Mouse (Mus musculus) E14TG2a.4 (cell line): ENCODE data around the gene Cuedc2.
A peak's percentile ranks its signal among the peaks of the same experiment; 100 is the strongest.

Experiments
- H3K27me3 ChIP-seq: 2 replicates; pipeline ENCODE4 v1.6.1; 2014; ENCODE audit warnings: low read length, control low read depth; ENCODE audit not compliant: insufficient read depth
- H3K36me3 ChIP-seq: 2 replicates; pipeline ENCODE4 v1.6.1; 2014; ENCODE audit warnings: low read length, control low read depth; ENCODE audit not compliant: insufficient read depth
- H3K4me1 ChIP-seq: replicated peaks from 2 replicates; pipeline ENCODE4 v1.6.1; 2014; ENCODE audit warnings: low read depth, low read length, control low read depth
- H3K4me3 ChIP-seq: replicated peaks from 2 replicates; pipeline ENCODE4 v1.5.1; 2014; ENCODE audit warnings: mild to moderate bottlenecking, low read length
- H3K9me3 ChIP-seq: 2 replicates; pipeline ENCODE4 v1.6.1; 2014; ENCODE audit warnings: low read length, control low read depth
- CTCF ChIP-seq: conservative IDR thresholded peaks from 2 replicates; pipeline ENCODE4 v1.5.1; 2014; ENCODE audit warnings: low read length
- NANOG ChIP-seq: IDR thresholded peaks from 2 replicates; pipeline ENCODE4 v1.6.1; 2014; ENCODE audit warnings: borderline replicate concordance, low read length, mixed read lengths
- POU5F1 ChIP-seq: IDR thresholded peaks from 2 replicates; pipeline ENCODE4 v1.6.1; 2014; ENCODE audit warnings: low read length, borderline replicate concordance

The Cuedc2 gene

DNA sequence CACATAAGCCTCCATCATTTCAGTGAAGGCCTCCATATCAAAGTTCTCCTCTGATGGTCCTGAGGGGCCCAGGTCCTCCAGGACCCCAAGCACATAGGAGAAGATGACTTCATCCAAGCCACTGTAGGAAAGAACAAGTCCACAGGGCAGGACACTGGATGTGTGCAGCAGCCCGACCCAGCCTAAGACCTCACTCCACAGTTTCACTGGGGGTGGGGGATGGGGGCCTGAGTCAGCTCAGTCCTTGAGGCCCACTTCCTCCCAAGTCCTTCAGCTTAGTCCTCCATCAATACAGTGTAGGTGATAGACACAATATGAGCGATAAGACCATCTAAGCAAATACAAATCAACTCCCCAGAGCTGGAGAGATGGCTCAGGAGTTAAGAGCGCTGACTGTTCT is 6.6 kb downstream of the Cuedc2 start:
- H3K27me3 ChIP-seq = peaks cover 17% of the 10 kb centered on the region
- H3K9me3 ChIP-seq = no peaks in the 10 kb centered on the region
- no peak for TF ChIP-seq NANOG
- TF ChIP-seq POU5F1 = no peak
- H3K4me3 ChIP-seq = no peak overlapping the region
- H3K4me1 ChIP-seq = peaks cover 59% of the 10 kb centered on the region
- peaks cover 44% of the 10 kb centered on the region for H3K36me3 ChIP-seq

DNA sequence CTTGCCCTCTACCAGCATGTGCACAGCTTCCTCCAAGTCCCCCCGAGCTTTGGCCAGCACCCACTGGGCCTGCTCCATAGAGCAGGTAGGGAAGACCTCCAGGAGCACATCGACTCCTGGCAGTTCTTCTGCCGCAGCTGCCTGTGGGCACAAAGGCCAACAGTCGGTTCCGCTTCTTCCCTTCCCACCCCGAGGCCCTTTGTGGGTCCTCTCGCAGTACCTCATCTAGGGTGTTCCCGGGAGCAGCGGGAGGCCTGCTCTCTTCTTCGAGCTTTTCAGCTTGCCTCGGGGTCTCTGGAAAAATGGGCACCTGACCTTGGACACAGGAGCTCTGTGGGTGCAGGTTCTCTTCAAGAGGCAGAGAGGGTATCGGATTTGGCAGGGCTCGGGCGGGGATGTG is 7.2 kb downstream of the Cuedc2 start:
- H3K9me3 ChIP-seq = no peaks in the 10 kb centered on the region
- H3K4me3 ChIP-seq = no peak overlapping the region
- H3K27me3 ChIP-seq = peaks cover 22% of the 10 kb centered on the region
- TF ChIP-seq CTCF (no peak), POU5F1 (no peak), NANOG (no peak)
- peaks cover 59% of the 10 kb centered on the region for H3K4me1 ChIP-seq
- H3K36me3 ChIP-seq = peaks cover 40% of the 10 kb centered on the region

DNA sequence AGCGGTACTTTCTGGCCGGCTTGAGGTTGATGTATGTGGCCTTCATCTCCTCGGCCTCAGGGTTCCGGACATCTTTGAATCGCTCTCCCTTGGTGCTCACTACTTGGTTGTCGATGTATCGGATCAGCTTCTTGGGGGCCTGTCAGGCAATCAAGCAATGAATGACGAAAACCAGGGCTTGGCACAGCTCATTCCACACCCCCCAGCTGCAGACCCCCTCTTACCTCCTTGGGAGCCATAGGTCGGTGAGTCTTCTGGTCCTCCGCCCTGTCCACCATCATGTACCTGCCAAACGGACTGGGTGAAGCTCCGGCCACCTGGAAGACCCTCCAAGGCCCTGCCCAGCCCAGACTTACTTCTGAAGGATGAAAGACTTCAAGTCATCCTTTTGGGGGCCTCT is 7.8 kb downstream of the Cuedc2 start:
- Histone ChIP-seq H3K4me1 (peaks cover 60% of the 10 kb centered on the region), H3K27me3 (peaks cover 28% of the 10 kb centered on the region), H3K9me3 (no peaks in the 10 kb centered on the region), H3K36me3 (peaks cover 33% of the 10 kb centered on the region), H3K4me3 (no peak overlapping the region)
- TF ChIP-seq NANOG = no peak

DNA sequence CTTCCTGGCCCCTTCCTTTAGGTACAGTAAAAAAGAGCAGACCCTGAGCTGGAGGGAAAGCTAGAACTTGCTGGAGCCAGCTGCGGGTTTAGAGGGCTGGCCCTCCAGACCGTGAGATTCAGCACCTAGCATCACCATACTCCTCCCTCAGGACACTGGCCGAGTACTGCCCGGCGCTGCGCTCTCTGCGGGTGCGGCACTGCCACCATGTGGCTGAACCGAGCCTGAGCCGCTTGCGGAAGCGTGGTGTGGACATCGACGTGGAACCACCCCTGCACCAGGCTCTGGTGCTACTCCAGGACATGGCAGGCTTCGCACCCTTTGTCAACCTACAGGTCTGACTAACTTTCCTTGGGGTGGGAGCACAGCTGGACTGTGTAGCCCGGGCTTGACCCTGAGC is 8.6 kb downstream of the Cuedc2 start:
- H3K27me3 ChIP-seq = peaks cover 35% of the 10 kb centered on the region
- peak overlapping the region; percentile 88; the same call in 1 of the 2 replicates for H3K4me3 ChIP-seq
- TF ChIP-seq POU5F1 = no peak
- TF ChIP-seq CTCF = peak; percentile 37
- no peak for TF ChIP-seq NANOG
- no peaks in the 10 kb centered on the region for H3K9me3 ChIP-seq
- H3K36me3 ChIP-seq = peaks cover 30% of the 10 kb centered on the region
- peaks cover 64% of the 10 kb centered on the region for H3K4me1 ChIP-seq

DNA sequence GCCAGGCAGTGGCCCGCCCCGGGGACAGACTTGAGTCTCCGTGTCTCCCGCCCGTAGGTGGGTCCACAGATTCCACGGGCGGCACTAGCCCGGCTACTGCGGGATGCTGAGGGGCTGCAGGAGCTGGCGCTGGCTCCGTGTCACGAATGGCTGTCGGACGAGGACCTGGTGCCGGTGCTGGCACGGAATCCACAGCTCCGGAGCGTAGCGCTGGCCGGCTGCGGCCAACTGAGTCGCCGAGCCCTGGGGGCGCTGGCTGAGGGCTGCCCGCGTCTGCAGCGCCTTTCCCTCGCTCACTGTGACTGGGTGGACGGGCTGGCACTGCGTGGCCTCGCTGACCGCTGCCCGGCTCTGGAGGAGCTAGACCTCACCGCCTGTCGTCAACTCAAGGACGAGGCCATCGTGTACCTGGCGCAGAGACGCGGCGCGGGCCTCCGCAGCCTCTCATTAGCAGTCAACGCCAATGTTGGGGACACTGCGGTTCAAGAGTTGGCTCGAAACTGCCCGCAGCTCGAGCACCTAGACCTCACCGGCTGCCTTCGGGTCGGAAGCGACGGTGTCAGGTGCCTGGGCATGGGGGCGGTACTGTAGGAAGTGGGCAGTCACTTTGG is 9.4 kb downstream of the Cuedc2 start:
- H3K9me3 ChIP-seq = no peaks in the 10 kb centered on the region
- peaks cover 72% of the 10 kb centered on the region for H3K4me1 ChIP-seq
- peaks cover 30% of the 10 kb centered on the region for H3K36me3 ChIP-seq
- peaks cover 43% of the 10 kb centered on the region for H3K27me3 ChIP-seq
- TF ChIP-seq POU5F1 = no peak
- no peak for TF ChIP-seq NANOG
- H3K4me3 ChIP-seq = peak overlapping the region; percentile 88

DNA sequence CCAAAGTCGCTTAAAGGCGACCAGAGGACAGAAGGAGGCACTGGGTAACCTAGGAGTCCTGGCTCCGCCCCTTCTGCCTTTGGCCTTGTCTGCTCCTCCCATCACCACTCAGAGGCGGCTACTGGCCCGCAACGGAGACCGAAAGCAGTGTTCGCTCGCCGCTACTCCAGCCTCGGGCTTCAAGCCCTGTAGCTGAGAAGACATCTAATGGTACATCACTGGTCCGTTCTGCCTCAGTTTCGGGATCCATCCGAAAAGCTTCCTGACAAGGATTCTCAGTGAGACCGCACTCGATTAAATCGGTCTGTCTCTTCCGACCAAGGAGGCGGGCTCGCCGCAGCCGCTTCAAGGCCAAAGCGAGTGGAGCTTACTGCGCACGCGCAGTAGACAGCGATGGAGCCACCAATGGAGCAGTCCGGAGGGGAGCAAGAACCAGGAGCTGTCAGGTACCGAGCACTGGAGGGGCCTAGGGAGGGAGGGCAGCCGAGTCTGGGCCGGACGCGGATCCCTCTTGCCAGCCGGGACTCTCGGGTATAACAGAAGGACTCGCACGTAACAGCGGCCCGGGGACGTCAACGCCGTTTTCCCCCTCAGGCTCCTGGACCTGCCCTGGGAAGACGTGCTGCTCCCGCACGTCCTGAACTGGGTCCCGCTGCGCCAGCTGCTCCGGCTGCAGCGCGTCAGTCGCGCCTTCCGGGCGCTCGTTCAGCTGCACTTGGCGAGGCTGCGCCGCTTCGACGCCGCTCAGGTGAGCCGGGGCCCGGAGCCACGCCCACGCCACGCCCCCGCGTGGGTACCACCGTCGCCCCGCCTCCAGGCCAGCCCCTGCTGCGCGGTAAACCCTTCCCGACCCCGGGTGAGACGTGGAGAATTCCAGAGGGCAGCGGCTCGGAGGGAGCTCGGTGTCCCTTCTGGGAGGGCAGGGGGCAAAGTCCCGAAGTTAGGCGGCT is 10.1 kb downstream of the Cuedc2 start, which contains the start of gene Fbxl15:
Gene Fbxl15 (plus strand): TSS at position 104 of the 950 bp plus-strand sequence.
- Histone ChIP-seq H3K27me3 (peaks cover 51% of the 10 kb centered on the region), H3K4me3 (peak within 1 kb of the TSS; percentile 88), H3K36me3 (peaks cover 30% of the 10 kb centered on the region), H3K4me1 (peaks cover 74% of the 10 kb centered on the region), H3K9me3 (no peaks in the 10 kb centered on the region)
- TF ChIP-seq NANOG = no peak
- TF ChIP-seq CTCF = no peak
- TF ChIP-seq POU5F1 = no peak

DNA sequence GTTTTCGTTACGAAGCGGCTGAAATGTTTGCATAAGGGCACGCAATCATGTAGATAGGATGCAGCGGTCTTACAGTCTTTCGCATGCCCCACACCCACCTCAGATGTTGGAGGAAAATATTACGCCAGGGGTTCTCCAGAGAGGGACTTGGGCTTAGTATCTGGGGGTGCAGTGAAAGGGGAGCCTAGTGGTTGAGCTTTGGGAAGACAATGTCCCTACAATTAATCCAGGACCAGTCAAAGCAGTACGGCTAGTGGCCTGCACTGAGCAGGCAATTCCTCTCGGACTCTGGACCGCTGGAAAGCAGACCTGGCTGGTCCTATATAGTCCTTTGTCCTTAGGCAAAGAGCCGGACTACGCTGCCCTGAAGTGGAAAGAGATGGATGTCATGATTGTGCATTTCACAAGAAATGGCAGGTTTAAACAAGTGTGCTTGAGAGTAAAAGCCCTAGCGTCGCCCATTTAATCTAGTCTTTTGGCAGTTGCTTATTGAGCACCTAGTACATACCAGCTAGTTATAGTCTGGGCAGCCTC is 10.9 kb downstream of the Cuedc2 start:
- Histone ChIP-seq H3K4me3 (peak overlapping the region; percentile 88), H3K27me3 (peaks cover 59% of the 10 kb centered on the region), H3K36me3 (peaks cover 27% of the 10 kb centered on the region), H3K4me1 (peaks cover 68% of the 10 kb centered on the region), H3K9me3 (no peaks in the 10 kb centered on the region)
- TF ChIP-seq POU5F1 = no peak
- no peak for TF ChIP-seq CTCF
- no peak for TF ChIP-seq NANOG

DNA sequence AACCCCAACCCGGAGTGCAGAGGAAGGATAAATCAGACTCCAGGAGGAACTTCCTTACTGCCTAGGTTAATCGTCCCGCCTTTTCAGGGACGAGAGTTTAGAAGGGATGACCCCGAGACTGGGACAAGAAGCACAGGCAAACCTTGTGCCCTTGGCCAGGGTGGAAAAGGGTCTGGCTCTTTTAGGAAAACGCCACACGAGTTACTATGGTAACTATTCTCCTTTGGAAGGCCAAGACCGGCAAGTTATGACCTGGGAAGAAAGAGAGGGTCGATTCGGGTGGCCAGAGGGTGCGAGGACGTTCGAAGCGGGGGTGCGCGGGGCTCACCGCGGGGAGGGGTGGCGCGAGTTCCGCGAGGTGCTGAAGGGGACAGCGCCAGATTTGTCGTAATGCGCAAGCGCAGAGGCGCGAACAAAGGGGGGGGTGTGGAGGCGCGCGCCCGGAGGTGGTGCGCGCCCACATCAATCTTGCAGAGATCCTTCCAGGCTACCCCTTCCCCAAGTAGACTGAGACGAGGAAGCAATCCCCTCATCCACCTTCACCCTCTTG is 11.7 kb downstream of the Cuedc2 start, which contains the start of gene Psd:
Gene Psd (minus strand): TSS at position 401 of the 550 bp plus-strand sequence.
- peak within 1 kb of the TSS; percentile 88 for H3K4me3 ChIP-seq
- no peak for TF ChIP-seq NANOG
- TF ChIP-seq CTCF = no peak
- TF ChIP-seq POU5F1 = no peak
- H3K36me3 ChIP-seq = peaks cover 19% of the 10 kb centered on the region
- no peaks in the 10 kb centered on the region for H3K9me3 ChIP-seq
- H3K27me3 ChIP-seq = peaks cover 66% of the 10 kb centered on the region
- H3K4me1 ChIP-seq = peaks cover 66% of the 10 kb centered on the region
